Mouse (Mus musculus) thymus, postnatal 36 days (tissue): ENCODE measurements around the gene Rybp.

Source experiments
- DNase-seq, 2 experiments: peaks; one replicate each; pipeline ENCODE4 v3.0.0; 2022; ENCODE audit warnings: mixed read lengths in 2 of 2

Gene Rybp

DNA sequence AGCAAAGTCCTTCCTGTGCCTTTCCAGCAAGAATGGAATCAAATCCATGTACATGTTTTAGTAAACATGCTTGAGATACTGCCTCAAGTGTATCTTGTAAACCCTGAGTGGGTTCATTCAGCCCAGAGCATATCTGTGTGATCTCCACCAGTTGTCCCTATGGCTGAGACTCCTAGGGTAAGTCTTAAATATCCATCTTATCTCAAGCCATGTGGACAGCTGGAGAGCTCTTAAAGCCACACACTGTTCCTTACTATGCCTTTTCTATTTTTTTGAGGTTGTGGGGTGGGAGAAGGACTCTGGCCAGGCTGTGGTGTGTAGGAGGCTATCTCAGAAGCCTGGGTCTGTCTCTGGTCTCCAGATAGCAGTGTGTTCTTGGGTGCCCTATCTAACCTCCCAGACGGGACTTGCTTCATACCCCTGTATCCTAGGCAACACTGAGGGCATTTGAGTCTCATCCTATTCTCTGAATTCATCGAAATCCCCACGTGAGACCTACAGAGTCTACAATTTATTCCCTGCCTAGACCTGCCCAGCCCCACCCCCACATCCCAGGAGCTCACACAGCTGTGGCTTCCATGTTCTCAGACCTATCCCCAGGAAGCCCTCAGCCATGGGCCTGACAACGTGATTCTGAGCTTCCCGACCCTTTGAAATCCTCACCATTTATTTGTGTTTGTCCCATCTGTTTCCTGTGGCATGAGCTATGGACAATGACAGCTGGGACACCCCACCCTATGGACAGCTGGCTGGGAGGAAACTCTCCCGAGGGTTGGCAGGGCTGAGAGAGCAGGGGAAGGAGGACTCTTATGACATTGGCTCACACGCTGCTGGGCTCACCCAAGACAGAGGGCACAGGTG, 98.2 kb downstream of the Rybp start:
- no peak for DNase-seq

DNA sequence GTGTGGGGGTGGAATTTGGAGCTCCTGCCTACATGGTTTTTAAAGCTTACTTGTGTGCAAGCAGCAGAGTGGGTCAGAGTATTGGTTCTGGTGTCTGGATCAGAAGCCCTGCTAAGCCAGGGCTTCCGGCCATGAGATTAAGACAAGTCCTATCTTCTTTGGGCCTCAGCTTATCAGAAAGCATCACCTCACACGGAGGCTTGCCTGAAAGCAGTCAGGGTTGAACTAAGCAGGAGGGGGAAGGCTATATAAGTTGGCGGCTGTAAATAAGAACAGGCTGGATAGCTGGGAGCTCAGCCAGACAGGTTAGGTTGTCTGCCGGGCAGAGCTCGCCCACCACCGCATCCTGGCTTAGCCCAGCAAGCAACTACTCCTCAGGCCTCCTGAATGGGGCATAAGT, 99.5 kb downstream of the Rybp start:
- DNase-seq = no peak

DNA sequence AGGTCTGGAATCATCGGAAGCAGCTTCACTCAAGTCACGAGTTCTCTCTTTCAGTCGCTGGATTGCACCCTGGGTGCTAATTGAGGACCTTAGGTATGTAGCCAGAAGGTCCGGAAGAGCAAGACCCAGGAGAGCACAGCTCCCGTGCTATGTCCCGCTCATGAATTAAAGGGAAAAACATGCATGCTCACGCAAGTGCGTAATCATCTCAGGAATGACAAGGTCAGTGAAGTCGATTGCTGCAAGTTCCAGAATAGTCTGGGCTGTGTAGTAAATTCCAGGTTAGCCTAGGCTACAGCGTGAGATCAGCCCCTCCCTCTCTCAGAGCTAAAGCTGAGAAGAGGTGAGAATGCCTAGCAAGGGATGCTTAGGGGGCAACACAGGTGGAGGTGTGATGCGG, 100.5 kb downstream of the Rybp start:
- no peak for DNase-seq

DNA sequence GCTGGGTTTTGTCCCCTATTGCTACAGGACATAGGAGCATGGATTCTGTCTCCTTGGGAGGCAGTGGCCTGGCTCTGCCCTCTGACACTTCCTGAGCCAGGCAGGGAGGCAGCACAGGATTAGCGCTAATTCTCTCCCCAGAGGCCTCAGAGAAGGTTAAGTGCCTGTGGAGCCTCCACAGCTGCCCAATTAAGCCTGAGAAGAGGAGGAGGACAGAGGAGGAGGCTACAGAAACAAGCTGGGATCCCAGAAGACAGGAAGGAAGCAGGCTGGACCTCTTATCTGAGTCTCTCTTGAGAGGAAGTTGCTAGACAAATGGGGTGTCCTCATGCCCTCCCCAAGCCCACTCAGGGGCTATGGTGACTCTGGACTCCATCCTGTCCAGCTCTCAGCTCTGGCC, 101.8 kb downstream of the Rybp start:
- no peak for DNase-seq

DNA sequence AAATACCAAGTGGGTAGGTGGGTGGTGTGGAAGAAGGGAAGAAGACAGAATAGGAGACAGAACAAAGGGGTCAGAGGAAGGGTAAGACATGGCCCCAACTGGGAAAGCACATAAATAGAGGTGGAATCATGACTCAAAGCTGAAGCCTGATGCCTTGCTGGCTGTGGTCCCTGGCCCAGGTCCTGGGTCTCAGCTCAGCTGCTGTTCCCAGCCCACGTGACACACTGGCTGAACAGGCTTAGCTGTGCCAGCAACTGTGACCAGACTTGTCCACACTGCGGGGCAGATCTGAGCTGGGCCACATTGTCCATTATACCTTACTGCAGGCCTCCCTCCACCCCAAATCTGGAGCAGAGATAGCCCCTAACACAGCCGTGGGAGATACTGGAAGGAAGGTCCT, 103.9 kb downstream of the Rybp start:
- no peak for DNase-seq

DNA sequence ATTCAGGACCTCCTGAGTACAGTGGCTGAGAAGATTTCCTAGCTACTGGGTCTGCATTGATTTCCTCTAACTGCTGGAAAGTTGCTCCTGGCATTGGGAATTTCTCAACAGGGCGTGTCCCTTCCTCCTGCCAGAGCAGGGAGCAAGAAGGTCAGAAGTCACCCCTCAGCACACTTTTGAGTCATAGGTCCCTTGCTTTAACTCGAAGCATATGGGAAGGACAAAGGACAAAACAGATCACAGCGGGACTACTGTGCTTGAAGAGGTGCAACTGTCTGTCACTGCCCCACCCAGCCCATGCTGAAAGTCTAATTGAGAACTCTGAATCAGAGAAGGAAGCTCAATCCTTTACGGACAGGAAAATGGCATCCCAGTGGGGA, 106.4 kb downstream of the Rybp start:
- DNase-seq = no peak

DNA sequence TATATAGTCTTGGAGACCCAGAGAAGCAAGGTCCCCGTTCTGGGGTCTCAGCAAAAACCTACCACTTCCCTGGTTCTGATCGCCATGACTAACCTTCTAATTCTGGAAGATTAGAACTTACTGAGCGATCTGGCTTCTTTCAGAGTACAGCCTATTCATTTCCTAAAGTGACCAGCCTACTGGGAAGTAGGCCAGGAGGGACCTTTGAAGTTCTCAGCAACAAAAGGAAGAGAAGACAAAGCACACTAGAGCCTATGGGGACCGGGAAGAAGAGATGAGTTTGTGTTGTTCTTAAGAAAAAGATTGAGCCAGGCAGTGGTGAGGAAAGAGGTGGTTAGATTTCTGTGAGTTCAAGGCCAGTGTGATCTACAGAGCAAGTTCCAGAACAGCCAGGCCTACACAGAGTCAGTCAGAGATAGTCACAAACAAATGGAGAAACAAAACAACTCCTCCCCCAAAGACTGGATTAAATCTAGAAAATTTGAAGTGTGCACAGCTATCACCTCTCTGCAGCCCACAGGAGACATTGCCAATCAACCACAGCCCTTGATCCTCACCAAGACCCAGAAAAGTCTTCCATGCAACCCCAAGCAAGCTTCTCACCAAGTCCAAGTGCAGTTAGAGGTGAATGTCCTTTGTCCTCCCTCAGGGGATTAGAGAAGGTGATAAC, 106.9 kb downstream of the Rybp start:
- no peak for DNase-seq

DNA sequence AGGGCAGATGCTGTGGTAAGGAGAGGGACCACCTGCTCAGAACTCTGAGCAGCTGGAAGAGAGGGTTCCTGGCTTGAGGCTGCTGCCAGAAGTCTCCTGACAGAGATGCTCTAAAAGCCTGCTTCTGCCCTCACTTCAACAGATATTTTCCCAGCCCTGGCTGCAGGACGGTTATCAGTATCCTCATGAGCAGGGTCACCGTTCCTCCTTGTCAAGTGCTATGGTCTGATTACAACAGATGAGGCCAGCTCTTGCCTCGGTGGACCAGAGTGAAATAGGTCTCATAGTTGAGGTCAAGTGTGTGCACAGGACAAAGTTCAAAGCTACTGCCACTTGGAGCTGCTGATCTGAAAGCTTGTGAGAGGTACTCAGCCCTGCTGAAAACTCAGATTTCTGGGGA, 108.5 kb downstream of the Rybp start:
- no peak for DNase-seq
